ENCODE assay signal across 17 mouse cellular contexts in the genomic region with DNA sequence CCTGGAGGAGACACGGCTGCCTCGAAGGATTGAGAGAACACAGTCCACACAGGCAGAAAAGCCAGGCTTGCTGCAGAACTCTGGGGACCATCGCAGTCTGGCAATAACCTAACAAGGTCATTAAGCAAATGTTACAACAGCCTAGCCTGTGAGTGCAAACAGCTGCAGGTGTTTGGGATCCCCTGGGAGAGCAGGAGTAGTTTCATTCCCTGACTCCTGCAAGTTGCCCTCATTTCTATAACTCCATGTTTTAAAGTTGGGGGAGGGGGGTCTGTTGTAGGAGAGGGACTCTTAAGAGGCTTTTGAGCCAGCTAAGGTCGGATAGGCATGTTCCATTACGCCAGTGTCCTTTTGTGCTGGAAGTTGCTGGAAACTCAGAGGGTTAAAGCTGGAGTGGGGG. TPM values are rescaled to one million over a fixed set of nuclear protein-coding genes. Genes with fewer than 3 reads are reported as not detected.
A peak's percentile ranks its signal among the peaks of the same experiment; 100 is the strongest.
DNase-seq lines count a peak whose midpoint lies in the region; ATAC-seq lines count a peak whose summit lies in the region.
"Had no signal": no experiment of that assay in that cellular context is flagged by ENCODE, and none has a peak within 500 bp of the region (broad histone marks: within the 10 kb centered on the region; RNA-seq: fewer than 3 reads in every experiment).

No protein-coding gene starts in this region.

- no peak overlapping the region for H3K4me3 ChIP-seq in neural tube, embryonic 13.5 days
- 0 out of 2 replicates have a peak overlapping the region, but pooled peaks have one; percentile 21 for H3K4me3 ChIP-seq in limb, embryonic 10.5 days
- no peak overlapping the region for H3K4me3 ChIP-seq in stomach, embryonic 16.5 days (replicated peaks; ENCODE audit: low read length)
- H3K4me3 ChIP-seq: liver, embryonic 12.5 days had no signal

- H3K4me1 ChIP-seq in neural tube, embryonic 13.5 days (replicated peaks) = peaks cover 31% of the 10 kb centered on the region
- H3K4me1 ChIP-seq in limb, embryonic 10.5 days = peaks cover 43% of the 10 kb centered on the region
- H3K4me1 ChIP-seq in stomach, embryonic 16.5 days (ENCODE audit: control insufficient read depth, insufficient read depth, low read length) = peaks cover 5% of the 10 kb centered on the region; the same call in 1 of the 2 replicates
- H3K4me1 ChIP-seq: liver, embryonic 12.5 days had no signal

- WGBS in neural tube, embryonic 13.5 days = 29% methylated on average over 5 of the region's 5 CpGs
- WGBS in limb, embryonic 10.5 days = 40% methylated on average over 5 of the region's 5 CpGs
- 17% methylated on average over 5 of the region's 5 CpGs for WGBS in stomach, embryonic 16.5 days

- H3K9ac ChIP-seq in neural tube, embryonic 13.5 days = no peak overlapping the region
- H3K9ac ChIP-seq in stomach, embryonic 16.5 days (ENCODE audit: low read length) = no peak overlapping the region; the same call in 1 of the 2 replicates
- H3K9ac ChIP-seq: liver, embryonic 12.5 days had no signal

- peak overlapping the region; percentile 28; the same call in 1 of the 2 replicates for H3K27ac ChIP-seq in neural tube, embryonic 13.5 days (replicated peaks)
- peak overlapping the region; percentile 81 for H3K27ac ChIP-seq in limb, embryonic 10.5 days
- H3K27ac ChIP-seq in stomach, embryonic 16.5 days (ENCODE audit: low read length) = peak overlapping the region; percentile 53
- H3K27ac ChIP-seq: liver, embryonic 12.5 days had no signal

- H3K9me3 ChIP-seq in neural tube, embryonic 13.5 days = no peaks in the 10 kb centered on the region
- H3K9me3 ChIP-seq in limb, embryonic 10.5 days (replicated peaks) = no peaks in the 10 kb centered on the region; the same call in 1 of the 2 replicates
- no peaks in the 10 kb centered on the region for H3K9me3 ChIP-seq in stomach, embryonic 16.5 days (replicated peaks; ENCODE audit: control insufficient read depth, low read length)
- H3K9me3 ChIP-seq: liver, embryonic 12.5 days had no signal

- H3K4me2 ChIP-seq in neural tube, embryonic 13.5 days = no peak overlapping the region
- H3K4me2 ChIP-seq in stomach, embryonic 16.5 days (ENCODE audit: low read depth, low read length) = no peak overlapping the region
- H3K4me2 ChIP-seq: liver, embryonic 12.5 days had no signal

- DNase-seq in gastrocnemius, adult 18-20 months (ENCODE audit: low spot score) = peak; percentile 50
- DNase-seq in gastrocnemius, postnatal 10 days = no peak
- DNase-seq in neural tube, embryonic 10.5 days (ENCODE audit: extremely low spot score, low spot score) = no peak
- peak; percentile 62 for DNase-seq in limb, embryonic 10.5 days (ENCODE audit: low spot score)
- DNase-seq in cerebellum, postnatal 25 days = no peak
- DNase-seq in cerebellum, adult 9-11 months = no peak
- DNase-seq: B cell, adult 2 months; heart, postnatal 14 days; thymus, postnatal 25 days had no signal

- H3K27me3 ChIP-seq in neural tube, embryonic 13.5 days = no peaks in the 10 kb centered on the region
- H3K27me3 ChIP-seq in limb, embryonic 10.5 days (ENCODE audit: low read depth, poor library complexity, severe bottlenecking) = no peaks in the 10 kb centered on the region
- no peaks in the 10 kb centered on the region for H3K27me3 ChIP-seq in stomach, embryonic 16.5 days (ENCODE audit: control insufficient read depth, insufficient read depth, low read length)

- ATAC-seq in neural tube, embryonic 13.5 days (ENCODE audit: low read depth) = no peak
- ATAC-seq in stomach, embryonic 16.5 days (ENCODE audit: insufficient read depth, low FRiP score) = peak; percentile 66; the same call in 1 of the 2 replicates
- ATAC-seq: liver, embryonic 12.5 days had no signal

- H3K36me3 ChIP-seq in neural tube, embryonic 13.5 days = no peaks in the 10 kb centered on the region
- no peaks in the 10 kb centered on the region for H3K36me3 ChIP-seq in limb, embryonic 10.5 days
- H3K36me3 ChIP-seq in stomach, embryonic 16.5 days (ENCODE audit: control insufficient read depth, insufficient read depth, low read length) = no peaks in the 10 kb centered on the region
- H3K36me3 ChIP-seq: G1E; liver, embryonic 12.5 days had no signal

RNA-seq across cellular contexts. Expression of a gene that starts 30.2 kb away (rescaled TPM):
- total RNA-seq in gastrocnemius, adult 18-20 months (2021) = not detected
- total RNA-seq in gastrocnemius, postnatal 10 days (2021) = not detected
- polyA plus RNA-seq in neural tube, embryonic 13.5 days (2015; fragmentation: Nextera tagmentation; extraction: Ambion mirVana) = not detected in 2 replicates
- polyA plus RNA-seq in limb, embryonic 10.5 days (2016; fragmentation: Nextera tagmentation; extraction: Ambion mirVana) = not detected in 2 replicates
- not detected in 2 replicates for polyA plus RNA-seq in stomach, embryonic 16.5 days (2015; fragmentation: Nextera tagmentation; extraction: Ambion mirVana)
- total RNA-seq: G1E; heart, adult 18-20 months; heart, postnatal 14 days; layer of hippocampus, postnatal 25 days had no signal
- polyA plus RNA-seq: forebrain, embryonic 11.5 days; G1E; kidney, embryonic 16.5 days; liver, embryonic 12.5 days had no signal

RNA-seq across cellular contexts. Expression of a gene that starts 41.2 kb away (rescaled TPM):
- 1 to 10 TPM; 8.8 to 8.9 TPM for total RNA-seq in gastrocnemius, adult 18-20 months (2021)
- 1 to 10 TPM; 4.8 to 4.9 TPM for total RNA-seq in gastrocnemius, postnatal 10 days (2021)
- 7.9 and 8.2 TPM in 2 replicates for polyA plus RNA-seq in neural tube, embryonic 13.5 days (2015; fragmentation: Nextera tagmentation; extraction: Ambion mirVana)
- 3.3 and 3.4 TPM in 2 replicates for polyA plus RNA-seq in limb, embryonic 10.5 days (2016; fragmentation: Nextera tagmentation; extraction: Ambion mirVana)
- polyA plus RNA-seq in stomach, embryonic 16.5 days (2015; fragmentation: Nextera tagmentation; extraction: Ambion mirVana) = 7.0 and 9.1 TPM in 2 replicates

RNA-seq across cellular contexts. Expression of a gene that starts 44.2 kb away (rescaled TPM):
- total RNA-seq in gastrocnemius, adult 18-20 months (2021) = 10 to 100 TPM; 12.4 to 14.9 TPM
- total RNA-seq in gastrocnemius, postnatal 10 days (2021) = 10 to 100 TPM; 13.7 to 15.2 TPM
- 2.2 and 2.6 TPM in 2 replicates for polyA plus RNA-seq in neural tube, embryonic 13.5 days (2015; fragmentation: Nextera tagmentation; extraction: Ambion mirVana)
- polyA plus RNA-seq in limb, embryonic 10.5 days (2016; fragmentation: Nextera tagmentation; extraction: Ambion mirVana) = 2.3 and 3.4 TPM in 2 replicates
- 3.4 and 4.2 TPM in 2 replicates for polyA plus RNA-seq in stomach, embryonic 16.5 days (2015; fragmentation: Nextera tagmentation; extraction: Ambion mirVana)
- polyA plus RNA-seq: G1E had no signal

Comparison
In these comparisons a context has a peak if more than half of its experiments do, and no peak if none do; other contexts are left out.
1. DNase-seq: peak in gastrocnemius, adult 18-20 months (single experiment) and limb, embryonic 10.5 days (single experiment); none in gastrocnemius, postnatal 10 days (single experiment), neural tube, embryonic 10.5 days (single experiment), cerebellum, postnatal 25 days (0 of 2) and cerebellum, adult 9-11 months (single experiment).
2. H3K27ac ChIP-seq: peak in every context shown above with its lines; median percentile 81 in limb, embryonic 10.5 days; 53 in stomach, embryonic 16.5 days; 28 in neural tube, embryonic 13.5 days.